Mouse (Mus musculus) right cerebral cortex, postnatal 25 days (tissue): ENCODE measurements around the gene Crybb1.

Source experiments
- DNase-seq: peaks from one replicate; pipeline ENCODE4 v3.0.0; 2022

Crybb1 gene

DNA sequence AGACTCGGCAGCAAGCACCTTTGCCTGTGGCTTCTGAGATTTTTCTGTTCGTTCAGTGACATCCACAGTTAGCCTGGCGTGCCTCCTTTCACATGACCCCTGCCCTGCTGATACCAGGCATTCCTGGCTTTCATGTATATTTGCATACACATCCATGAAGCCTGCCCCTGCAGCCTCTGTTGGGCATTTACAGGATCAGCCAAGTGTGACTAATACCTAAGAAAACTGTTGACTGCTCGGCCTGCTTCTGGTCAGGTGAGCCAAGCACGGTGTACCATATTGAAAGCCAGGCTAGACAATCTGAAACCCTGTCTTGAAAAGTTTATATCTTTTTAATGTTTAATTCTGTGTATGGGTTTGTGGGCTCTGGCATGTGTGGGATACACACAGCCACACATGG lies 60.9 kb downstream of the Crybb1 start:
- DNase-seq, result no peak

DNA sequence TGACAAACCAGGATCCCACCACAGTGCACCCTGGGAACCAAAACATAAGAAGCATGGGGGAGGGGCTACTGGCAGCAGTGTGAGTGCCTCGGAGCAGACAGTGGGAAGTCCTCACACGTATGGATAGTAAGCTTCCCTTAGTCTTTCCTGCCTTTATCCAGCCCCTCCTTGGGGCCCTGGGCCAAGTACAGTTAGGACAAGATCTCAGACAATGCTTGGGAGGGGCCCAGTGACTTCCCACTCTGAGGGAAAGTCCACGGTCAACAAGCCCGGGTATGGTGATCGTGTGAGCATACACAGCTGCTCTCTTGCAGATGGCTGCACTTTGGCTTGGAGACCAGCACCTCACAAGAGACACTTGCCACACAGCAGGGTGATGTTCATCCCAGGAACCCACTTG lies 61.7 kb downstream of the Crybb1 start:
- DNase-seq, result no peak
